Mouse (Mus musculus) bone marrow, adult 2 months (tissue): Measurements from ENCODE around the gene 1700025C18Rik.

Source experiments
- CTCF ChIP-seq: fragments of 200-500 bp; IDR thresholded peaks from 2 replicates; pipeline ENCODE4 v1.5.1; 2011; ENCODE audit warnings: low read length, control low read depth; ENCODE audit not compliant: control insufficient read depth, insufficient read depth
- POLR2A ChIP-seq: fragments of 200-500 bp; IDR thresholded peaks from 2 replicates; pipeline ENCODE4 v1.6.1; 2011; ENCODE audit warnings: low read depth, mild to moderate bottlenecking, control low read depth, low read length, borderline replicate concordance; ENCODE audit not compliant: control insufficient read depth

GRCm38 (mm10) chr2:165098861-165099260 lies 8.3 kb upstream of the 1700025C18Rik start:
- TF ChIP-seq CTCF = no peak
- TF ChIP-seq POLR2A = no peak
